Mouse (Mus musculus) forebrain, embryonic 15.5 days (tissue): ENCODE data around the gene Eda2r. TPM values are rescaled to one million over a fixed set of nuclear protein-coding genes. Genes with fewer than 3 reads are reported as not detected.

Experiments used
- ATAC-seq: fragments of 200-750 bp; cut with Nextera tagmentation; replicated peaks from 2 replicates; pipeline ENCODE4 v1.8.0; 2017; ENCODE audit warnings: mild to moderate bottlenecking, moderate TSS enrichment, moderate library complexity
- H3K27ac ChIP-seq: fragments of 300-500 bp; sonication (generic); replicated peaks from 2 replicates; pipeline ENCODE4 v1.5.1; 2015; ENCODE audit warnings: mild to moderate bottlenecking, inconsistent platforms
- H3K27me3 ChIP-seq: fragments of 300-500 bp; sonication (generic); 2 replicates; pipeline ENCODE4 v1.6.1; 2015; ENCODE audit warnings: inconsistent platforms
- H3K36me3 ChIP-seq: fragments of 300-500 bp; sonication (generic); 2 replicates; pipeline ENCODE4 v1.6.1; 2015; ENCODE audit warnings: mild to moderate bottlenecking, inconsistent platforms
- H3K4me1 ChIP-seq: fragments of 300-500 bp; sonication (generic); 2 replicates; pipeline ENCODE4 v1.6.1; 2015; ENCODE audit warnings: inconsistent platforms
- H3K4me2 ChIP-seq: fragments of 300-500 bp; sonication (generic); replicated peaks from 2 replicates; pipeline ENCODE4 v1.6.1; 2015; ENCODE audit warnings: mild to moderate bottlenecking, inconsistent platforms
- H3K4me3 ChIP-seq: fragments of 300-500 bp; sonication (generic); 2 replicates; pipeline ENCODE4 v1.5.1; 2015; ENCODE audit warnings: mild to moderate bottlenecking, inconsistent platforms
- H3K9ac ChIP-seq: fragments of 300-500 bp; sonication (generic); replicated peaks from 2 replicates; pipeline ENCODE4 v1.6.1; 2015; ENCODE audit warnings: mild to moderate bottlenecking, inconsistent platforms
- H3K9me3 ChIP-seq: fragments of 300-500 bp; sonication (generic); 2 replicates; pipeline ENCODE4 v1.6.1; 2016; ENCODE audit warnings: inconsistent platforms
- WGBS: fragments of 180-500 bp; shearing (Covaris S2); methylation state at CpG from one replicate; pipeline ENCODE4 v1.1.7; 2015; ENCODE audit warnings: mixed read lengths; 5-methylcytosine and 5-hydroxymethylcytosine counted together
- polyA plus RNA-seq: library from polyadenylated mRNA; unstranded; fragments of >200 nt; fragmentation: Nextera tagmentation; extraction: Ambion mirVana; gene quantifications from 2 replicates; pipeline ENCODE4 v1.2.1, GENCODE M21; 2015

Eda2r gene
- 1.2 and 1.8 TPM in 2 replicates for polyA plus RNA-seq

DNA sequence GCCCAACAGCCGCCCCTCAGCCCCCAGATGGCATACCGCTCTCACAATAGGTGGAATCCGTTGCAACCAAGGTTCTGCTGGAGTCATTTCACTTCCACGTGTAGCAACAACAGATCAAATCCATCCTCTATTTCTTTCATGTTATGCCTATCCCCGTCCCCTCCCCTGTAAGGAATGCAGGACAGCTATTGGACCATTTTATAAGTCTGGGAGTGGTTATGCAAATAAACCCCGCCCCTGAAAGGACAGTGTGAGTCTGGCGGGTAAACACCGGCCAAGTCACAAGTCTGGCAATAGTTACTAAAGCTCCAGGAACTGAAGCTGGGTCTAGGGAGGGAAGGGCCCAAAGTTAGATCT lies at the start of gene Eda2r:
Gene Eda2r (minus strand): TSS at position 152 of the 357 bp plus-strand sequence.
- Histone ChIP-seq H3K9ac (no peak within 1 kb of the TSS), H3K4me1 (no peaks in the 10 kb centered on the region), H3K4me2 (peak within 1 kb of the TSS; percentile 34), H3K9me3 (no peaks in the 10 kb centered on the region), H3K4me3 (peak within 1 kb of the TSS; percentile 19), H3K27me3 (no peaks in the 10 kb centered on the region), H3K27ac (no peak within 1 kb of the TSS), H3K36me3 (no peaks in the 10 kb centered on the region)
- WGBS = 17% methylated on average over 8 of the region's 8 CpGs
- ATAC-seq = peak; percentile 95

GRCm38 (mm10) chrX:97397872-97398271 lies 20.9 kb upstream of the Eda2r start:
- Histone ChIP-seq H3K36me3 (no peaks in the 10 kb centered on the region), H3K27ac (no peak overlapping the region), H3K27me3 (no peaks in the 10 kb centered on the region), H3K4me3 (no peak overlapping the region), H3K9me3 (no peaks in the 10 kb centered on the region), H3K9ac (no peak overlapping the region), H3K4me2 (no peak overlapping the region), H3K4me1 (no peaks in the 10 kb centered on the region)
- WGBS = 85% methylated on average over 2 of the region's 2 CpGs
- no peak for ATAC-seq

- no peak for ATAC-seq
- H3K27ac ChIP-seq = no peak overlapping the region
- no peaks in the 10 kb centered on the region for H3K36me3 ChIP-seq
- no peaks in the 10 kb centered on the region for H3K9me3 ChIP-seq
- WGBS = 68% methylated on average over 1 of the region's 1 CpGs
- H3K9ac ChIP-seq = no peak overlapping the region
- no peak overlapping the region for H3K4me3 ChIP-seq
- H3K4me2 ChIP-seq = no peak overlapping the region
- H3K27me3 ChIP-seq = no peaks in the 10 kb centered on the region
- no peaks in the 10 kb centered on the region for H3K4me1 ChIP-seq
Measured at GRCm38 (mm10) chrX:97378076-97378475, 1.1 kb upstream of the Eda2r start.

DNA sequence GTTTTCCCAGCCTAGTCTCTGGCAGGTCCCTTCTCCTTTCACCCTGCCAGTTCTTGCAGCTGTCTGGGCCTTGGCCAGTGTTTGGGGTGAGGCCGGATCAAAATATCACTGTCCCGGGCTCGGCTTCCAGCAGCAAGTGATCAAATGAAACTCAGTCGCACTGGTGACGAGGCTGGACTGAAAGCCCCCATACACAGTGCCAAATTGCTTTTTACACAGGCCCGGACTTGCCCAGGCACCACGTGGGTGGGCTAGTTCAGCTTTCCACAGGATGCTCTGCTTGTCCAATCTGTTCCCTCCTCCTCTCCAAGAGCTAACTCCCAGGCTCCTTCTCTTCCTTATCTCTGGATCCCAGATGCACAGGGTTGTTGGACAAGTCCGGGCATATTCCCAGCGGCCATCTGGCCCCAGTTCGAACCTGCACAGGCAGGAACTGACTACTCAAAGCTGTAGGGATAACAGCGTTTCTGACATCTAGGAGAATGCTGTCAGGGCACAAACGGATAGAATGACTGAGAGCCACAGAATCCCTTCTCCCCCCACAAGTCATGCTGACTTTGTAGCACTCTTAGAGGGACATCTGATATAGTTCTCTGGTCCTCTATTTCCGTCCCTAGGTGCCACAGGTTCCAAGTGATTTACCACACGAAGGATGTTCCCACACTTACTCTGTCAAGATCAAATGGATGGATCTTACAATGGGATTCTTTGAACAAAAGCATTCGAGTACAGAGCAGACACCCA lies 523 bp downstream of the Eda2r start:
- Histone ChIP-seq H3K9me3 (no peaks in the 10 kb centered on the region), H3K4me1 (no peaks in the 10 kb centered on the region), H3K27me3 (no peaks in the 10 kb centered on the region), H3K4me2 (peak overlapping the region; percentile 34), H3K27ac (no peak overlapping the region), H3K4me3 (peak overlapping the region; percentile 19), H3K9ac (no peak overlapping the region), H3K36me3 (no peaks in the 10 kb centered on the region)
- ATAC-seq = peak; percentile 91
- WGBS = 28% methylated on average over 15 of the region's 15 CpGs

DNA sequence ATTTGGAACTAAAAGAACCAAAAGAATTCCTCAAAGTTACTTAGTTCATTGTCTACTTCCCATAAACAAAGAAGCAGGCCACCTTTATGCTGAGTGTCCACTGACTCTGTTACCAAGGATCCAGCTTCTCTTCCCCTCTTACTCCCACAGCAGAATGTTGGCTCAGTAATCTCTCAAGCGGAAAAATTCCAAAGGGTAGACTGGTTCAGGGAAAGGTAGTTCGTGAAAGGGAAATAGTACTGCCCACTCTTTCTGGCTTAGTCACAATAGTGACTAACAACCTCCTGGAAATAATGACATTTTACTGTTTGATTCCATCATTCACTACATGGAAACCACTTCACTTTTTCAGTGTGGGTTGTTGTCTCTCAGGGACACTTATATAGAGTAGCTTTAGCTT lies 4.2 kb downstream of the Eda2r start:
- Histone ChIP-seq H3K4me2 (no peak overlapping the region), H3K9me3 (no peaks in the 10 kb centered on the region), H3K36me3 (no peaks in the 10 kb centered on the region), H3K27me3 (no peaks in the 10 kb centered on the region), H3K9ac (no peak overlapping the region), H3K27ac (no peak overlapping the region), H3K4me1 (no peaks in the 10 kb centered on the region), H3K4me3 (no peak overlapping the region)
- 58% methylated on average over 2 of the region's 2 CpGs for WGBS
- no peak for ATAC-seq

DNA sequence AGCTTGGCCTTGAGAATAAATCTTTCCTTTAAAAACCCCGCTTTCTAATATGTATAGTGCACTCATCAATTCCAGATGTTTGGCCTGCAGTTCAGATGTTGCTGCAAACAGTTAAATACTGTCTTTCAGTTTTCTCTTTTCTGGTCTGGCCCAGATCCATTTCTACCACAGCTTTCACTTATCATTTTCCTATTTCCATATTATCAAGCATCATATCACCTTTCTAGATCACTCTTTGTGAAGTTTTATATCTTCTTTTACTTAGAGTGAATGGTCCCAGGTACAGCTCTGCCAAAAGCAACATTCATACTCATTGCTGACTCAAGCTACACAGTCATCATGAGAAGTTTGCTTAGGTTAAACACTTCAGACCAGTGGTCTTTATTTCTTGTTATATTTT lies 7.8 kb downstream of the Eda2r start:
- H3K27ac ChIP-seq = no peak overlapping the region
- no peak overlapping the region for H3K4me2 ChIP-seq
- no peaks in the 10 kb centered on the region for H3K27me3 ChIP-seq
- H3K9ac ChIP-seq = no peak overlapping the region
- no peak for ATAC-seq
- no peaks in the 10 kb centered on the region for H3K9me3 ChIP-seq
- H3K4me3 ChIP-seq = no peak overlapping the region
- H3K36me3 ChIP-seq = no peaks in the 10 kb centered on the region
- 68% methylated on average over 1 of the region's 1 CpGs for WGBS
- no peaks in the 10 kb centered on the region for H3K4me1 ChIP-seq

DNA sequence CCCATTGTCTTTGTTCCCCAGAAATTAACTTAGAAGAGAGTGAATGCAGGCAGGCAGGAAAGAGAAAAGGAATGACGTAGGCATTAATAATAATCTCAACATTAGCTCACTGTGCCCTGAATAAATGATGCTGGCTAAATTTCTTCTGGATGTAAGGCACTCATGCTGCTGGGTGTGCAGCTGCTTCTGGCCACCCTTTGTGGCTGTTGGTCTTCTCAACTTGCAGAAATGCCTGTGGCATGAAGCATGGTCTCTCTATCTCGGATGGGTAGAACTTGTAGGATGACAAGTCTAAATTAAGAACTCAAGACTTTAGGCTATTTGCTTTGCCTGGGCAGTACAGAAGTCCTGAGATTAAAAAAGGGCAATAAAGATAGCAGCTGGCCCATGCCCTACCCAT lies 8.3 kb downstream of the Eda2r start:
- Histone ChIP-seq H3K9ac (no peak overlapping the region), H3K4me2 (no peak overlapping the region), H3K36me3 (no peaks in the 10 kb centered on the region), H3K4me3 (no peak overlapping the region), H3K27ac (no peak overlapping the region), H3K27me3 (no peaks in the 10 kb centered on the region), H3K9me3 (no peaks in the 10 kb centered on the region), H3K4me1 (no peaks in the 10 kb centered on the region)
- no peak for ATAC-seq
- WGBS = 89% methylated on average over 2 of the region's 2 CpGs

DNA sequence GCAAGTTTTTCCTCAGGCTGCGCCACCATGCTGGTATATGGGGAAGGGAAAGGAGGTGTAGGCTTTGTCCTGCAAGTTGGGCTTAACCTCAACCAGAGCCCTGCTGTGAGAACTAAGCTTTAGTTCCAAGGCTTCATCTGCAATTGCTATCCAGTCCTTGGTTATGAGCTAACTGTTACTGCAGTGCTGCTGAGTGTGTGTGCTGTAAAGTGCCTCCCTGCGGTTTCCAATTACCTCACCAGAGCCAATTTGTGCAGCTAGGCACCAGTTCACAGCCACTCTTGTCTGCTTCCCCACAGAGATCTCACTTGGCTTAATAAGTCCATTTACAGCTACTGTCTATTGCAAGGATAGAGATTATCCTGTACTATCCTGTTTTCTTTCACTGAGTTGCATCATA lies 16.1 kb downstream of the Eda2r start:
- Histone ChIP-seq H3K27me3 (no peaks in the 10 kb centered on the region), H3K36me3 (no peaks in the 10 kb centered on the region), H3K4me3 (no peak overlapping the region), H3K9ac (no peak overlapping the region), H3K27ac (no peak overlapping the region), H3K4me1 (no peaks in the 10 kb centered on the region), H3K9me3 (no peaks in the 10 kb centered on the region), H3K4me2 (no peak overlapping the region)
- 0 out of 2 replicates have a peak, but pooled peaks have one; percentile 32 for ATAC-seq
- WGBS = 28% methylated on average over 2 of the region's 2 CpGs

GRCm38 (mm10) chrX:97327891-97328290 lies 49.1 kb downstream of the Eda2r start:
- Histone ChIP-seq H3K27ac (no peak overlapping the region), H3K4me1 (no peaks in the 10 kb centered on the region), H3K9me3 (no peaks in the 10 kb centered on the region), H3K9ac (no peak overlapping the region), H3K27me3 (no peaks in the 10 kb centered on the region), H3K36me3 (no peaks in the 10 kb centered on the region), H3K4me2 (no peak overlapping the region), H3K4me3 (no peak overlapping the region)
- ATAC-seq = no peak
